In the genomic region with DNA sequence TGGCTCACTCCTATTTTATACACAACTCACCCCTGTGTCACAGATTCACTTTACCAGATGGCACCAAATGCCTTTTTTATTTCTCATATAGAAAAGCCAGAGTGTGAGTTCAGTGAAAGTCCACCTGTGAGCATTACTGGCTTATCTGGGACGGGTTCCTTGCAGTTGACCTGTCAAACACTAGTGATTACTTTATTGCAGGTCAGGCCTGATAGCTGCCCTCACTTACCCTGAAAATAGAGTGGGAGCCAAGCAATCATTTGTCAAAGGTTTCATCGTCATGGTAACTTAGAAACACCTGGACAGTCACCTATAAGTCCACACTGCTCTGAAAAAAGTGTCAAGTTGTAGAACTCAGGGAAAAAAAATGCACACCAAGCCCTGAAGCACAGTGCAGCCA, we compare ENCODE assay signal across 24 mouse cellular contexts. TPM values are rescaled to one million over a fixed set of nuclear protein-coding genes. Genes with fewer than 3 reads are reported as not detected.
"Had no signal": no experiment of that assay in that cellular context is flagged by ENCODE, and none has a peak within 500 bp of the region (broad histone marks: within the 10 kb centered on the region; RNA-seq: fewer than 3 reads in every experiment).

No protein-coding gene starts in this region.

- H3K27me3 ChIP-seq: neural tube, embryonic 12.5 days; neural tube, embryonic 13.5 days; neural tube, embryonic 15.5 days; stomach, embryonic 15.5 days had no signal

- H3K4me2 ChIP-seq: neural tube, embryonic 12.5 days; neural tube, embryonic 13.5 days; neural tube, embryonic 15.5 days; stomach, embryonic 15.5 days had no signal

- H3K9me3 ChIP-seq: neural tube, embryonic 12.5 days; neural tube, embryonic 13.5 days; neural tube, embryonic 15.5 days; stomach, embryonic 15.5 days had no signal

- H3K36me3 ChIP-seq: neural tube, embryonic 12.5 days; neural tube, embryonic 13.5 days; neural tube, embryonic 15.5 days; stomach, embryonic 15.5 days had no signal

- H3K9ac ChIP-seq: neural tube, embryonic 12.5 days; neural tube, embryonic 13.5 days; neural tube, embryonic 15.5 days; stomach, embryonic 15.5 days had no signal

- H3K4me3 ChIP-seq: neural tube, embryonic 12.5 days; neural tube, embryonic 13.5 days; neural tube, embryonic 15.5 days; stomach, embryonic 15.5 days had no signal

- DNase-seq: retina, postnatal 1 day; right cerebral cortex, adult 18-20 months; right cerebral cortex, postnatal 14 days; right cerebral cortex, postnatal 25 days; right cerebral cortex, postnatal 4 days; spleen, adult 18-20 months; thymus, adult 18-20 months; thymus, adult 2 months; thymus, postnatal 14 days; thymus, postnatal 25 days; thymus, postnatal 36 days; thymus, postnatal 4 days had no signal

- H3K27ac ChIP-seq: neural tube, embryonic 12.5 days; neural tube, embryonic 13.5 days; neural tube, embryonic 15.5 days; stomach, embryonic 15.5 days; stomach, postnatal 0 days had no signal

RNA-seq across cellular contexts. Expression of a gene that starts 47.2 kb away (rescaled TPM):
- total RNA-seq: neutrophil, adult 5-6 weeks had no signal
- polyA plus RNA-seq: neural tube, embryonic 11.5 days; neural tube, embryonic 12.5 days; neural tube, embryonic 13.5 days; spleen, adult 2 months; stomach, embryonic 14.5 days; stomach, embryonic 16.5 days; thymus, adult 2 months; thymus, postnatal 0 days; urinary bladder, adult 2 months had no signal
